Comparison of ENCODE assay signal across 8 mouse cellular contexts in genomic region chr1:151346681-151347127, GRCm38 (mm10). TPM values are rescaled to one million over a fixed set of nuclear protein-coding genes. Genes with fewer than 3 reads are reported as not detected.
DNase-seq lines count a peak whose midpoint lies in the region; ATAC-seq and TF ChIP-seq lines count a peak whose summit lies in the region.

No protein-coding gene starts in this region.

- intact Hi-C loops in left cerebral cortex, postnatal 4 days (cut with DNase I) = loop anchor here (2.0 to 5.0 kb wide), 2 partner anchors 266 to 309 kb away; no protein-coding TSS in a partner anchor

- 0 out of 2 replicates have a peak overlapping the region, but pooled peaks have one; percentile 5 for H3K9ac ChIP-seq in hindbrain, embryonic 16.5 days (ENCODE audit: low read depth, low read length)
- peak overlapping the region; percentile 90 for H3K9ac ChIP-seq in midbrain, embryonic 15.5 days

- no peak for DNase-seq in layer of hippocampus, adult 2 months (ENCODE audit: low spot score in 2 of 2)
- DNase-seq in layer of hippocampus, postnatal 10 days (ENCODE audit: low spot score in 2 of 2) = no peak
- peak; percentile 52 for DNase-seq in c-Kit-negative CD71-positive TER-119-positive erythroid progenitor cells, embryonic 14.5 days (ENCODE audit: low read depth, low spot score)
- DNase-seq in cerebellum, postnatal 10 days = no peak
- DNase-seq in embryo, embryonic 9.5 days (ENCODE audit: extremely low spot score) = no peak
- DNase-seq in left cerebral cortex, postnatal 4 days = no peak

- H3K36me3 ChIP-seq in hindbrain, embryonic 16.5 days (ENCODE audit: control insufficient read depth, insufficient read depth, low read length) = peaks cover 5% of the 10 kb centered on the region; the same call in 1 of the 2 replicates
- H3K36me3 ChIP-seq in midbrain, embryonic 15.5 days (replicated peaks) = peaks cover 7% of the 10 kb centered on the region; the same call in 1 of the 2 replicates

- ATAC-seq in hindbrain, embryonic 16.5 days = no peak
- no peak for ATAC-seq in midbrain, embryonic 15.5 days (replicated peaks)

- H3K4me1 ChIP-seq in hindbrain, embryonic 16.5 days (ENCODE audit: control insufficient read depth, insufficient read depth, low read depth, low read length) = peaks cover 26% of the 10 kb centered on the region
- H3K4me1 ChIP-seq in midbrain, embryonic 15.5 days = peaks cover 46% of the 10 kb centered on the region

- H3K9me3 ChIP-seq in hindbrain, embryonic 16.5 days (ENCODE audit: control insufficient read depth, low read length) = no peaks in the 10 kb centered on the region
- H3K9me3 ChIP-seq in midbrain, embryonic 15.5 days = no peaks in the 10 kb centered on the region

- H3K27me3 ChIP-seq in hindbrain, embryonic 16.5 days (replicated peaks; ENCODE audit: control insufficient read depth, insufficient read depth, low read length) = no peaks in the 10 kb centered on the region
- no peaks in the 10 kb centered on the region for H3K27me3 ChIP-seq in midbrain, embryonic 15.5 days (replicated peaks)

- TF ChIP-seq CTCF in layer of hippocampus, adult 2 months (conservative IDR thresholded peaks at IDR 0.05) = no peak

- peak overlapping the region; percentile 96; the same call in 1 of the 2 replicates for H3K4me3 ChIP-seq in layer of hippocampus, adult 2 months
- H3K4me3 ChIP-seq in hindbrain, embryonic 16.5 days (ENCODE audit: low read length) = peak overlapping the region; percentile 88
- H3K4me3 ChIP-seq in midbrain, embryonic 15.5 days = peak overlapping the region; percentile 82

- no peak overlapping the region for H3K27ac ChIP-seq in layer of hippocampus, adult 2 months
- H3K27ac ChIP-seq in hindbrain, embryonic 16.5 days (ENCODE audit: low read depth, low read length) = no peak overlapping the region
- H3K27ac ChIP-seq in midbrain, embryonic 15.5 days = no peak overlapping the region

- H3K4me2 ChIP-seq in hindbrain, embryonic 16.5 days (ENCODE audit: low read length) = peak overlapping the region; percentile 78
- peak overlapping the region; percentile 54 for H3K4me2 ChIP-seq in midbrain, embryonic 15.5 days

- 43% methylated on average over 6 of the region's 6 CpGs for WGBS in hindbrain, embryonic 16.5 days
- 37% methylated on average over 6 of the region's 6 CpGs for WGBS in midbrain, embryonic 15.5 days

RNA-seq across cellular contexts. Expression of gene Ivns1abp, which starts 2.4 kb away (rescaled TPM):
- total RNA-seq in layer of hippocampus, adult 2 months (2021) = 10 to 100 TPM; 85.8 to 96.9 TPM
- total RNA-seq in layer of hippocampus, postnatal 10 days (2021) = 100 to 1,000 TPM; 115 to 126 TPM
- polyA plus RNA-seq in hindbrain, embryonic 16.5 days (2015; fragmentation: Nextera tagmentation; extraction: Ambion mirVana) = 195 and 223 TPM in 2 replicates
- polyA plus RNA-seq in midbrain, embryonic 15.5 days (2015; fragmentation: Nextera tagmentation; extraction: Ambion mirVana) = 247 and 257 TPM in 2 replicates
- total RNA-seq in left cerebral cortex, postnatal 4 days (2021) = 100 to 1,000 TPM; 257 to 290 TPM
